Mouse (Mus musculus) urinary bladder, postnatal 36 days (tissue): ENCODE measurements around the gene B4galt3.
"Not testable (repeated sequence)": the region's sequence is repeated elsewhere in the genome, so short reads cannot be mapped to it uniquely, and the experiment has no call there.

Source experiments
- DNase-seq, 2 experiments: peaks; one replicate each; pipeline ENCODE4 v3.0.0; 2022; ENCODE audit warnings: low spot score in 2 of 2, mixed read lengths in 1 of 2

B4galt3 gene

DNA sequence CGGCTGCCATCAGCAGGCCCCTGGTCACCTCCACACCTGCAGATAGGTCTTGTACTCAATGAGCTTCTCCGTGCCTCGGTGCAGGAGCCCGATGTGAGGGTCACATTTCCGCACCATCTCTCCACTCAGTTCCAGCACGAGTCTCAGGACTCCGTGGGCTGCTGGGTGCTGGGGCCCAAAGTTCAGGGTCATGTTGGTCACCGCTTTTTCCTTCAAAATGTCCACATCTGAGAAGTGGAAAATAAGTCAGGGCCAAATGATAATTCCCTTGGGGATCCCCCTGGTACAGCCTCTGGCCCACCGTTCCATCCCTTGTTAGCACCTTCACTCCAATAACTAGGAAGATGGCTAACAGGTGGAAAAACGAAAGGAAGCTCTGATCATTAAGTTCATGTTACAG is 29.2 kb upstream of the B4galt3 start:
- DNase-seq = no peak

GRCm38 (mm10) chr1:171241952-171242351 is 28.2 kb upstream of the B4galt3 start:
- DNase-seq = not testable (repeated sequence)

DNA sequence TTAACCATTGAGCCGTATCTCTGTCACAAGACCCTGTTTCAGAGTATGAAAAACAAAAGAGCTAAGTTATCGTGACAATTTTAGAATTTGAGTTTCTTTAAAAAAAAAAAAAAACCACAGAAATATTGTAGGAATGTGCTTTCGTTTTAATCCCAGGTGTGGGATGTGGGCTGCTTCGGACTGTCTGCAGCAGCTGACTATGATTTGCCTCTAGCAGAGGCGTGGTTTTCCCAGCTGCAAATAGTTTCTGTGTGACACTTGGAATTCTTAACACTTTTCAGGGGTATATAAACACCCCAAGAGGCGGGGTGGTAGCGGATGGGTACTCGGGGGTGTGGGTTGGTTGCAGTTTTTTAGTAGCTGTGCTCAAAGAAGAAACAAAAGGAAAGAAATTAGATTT is 24.8 kb upstream of the B4galt3 start:
- no peak for DNase-seq

DNA sequence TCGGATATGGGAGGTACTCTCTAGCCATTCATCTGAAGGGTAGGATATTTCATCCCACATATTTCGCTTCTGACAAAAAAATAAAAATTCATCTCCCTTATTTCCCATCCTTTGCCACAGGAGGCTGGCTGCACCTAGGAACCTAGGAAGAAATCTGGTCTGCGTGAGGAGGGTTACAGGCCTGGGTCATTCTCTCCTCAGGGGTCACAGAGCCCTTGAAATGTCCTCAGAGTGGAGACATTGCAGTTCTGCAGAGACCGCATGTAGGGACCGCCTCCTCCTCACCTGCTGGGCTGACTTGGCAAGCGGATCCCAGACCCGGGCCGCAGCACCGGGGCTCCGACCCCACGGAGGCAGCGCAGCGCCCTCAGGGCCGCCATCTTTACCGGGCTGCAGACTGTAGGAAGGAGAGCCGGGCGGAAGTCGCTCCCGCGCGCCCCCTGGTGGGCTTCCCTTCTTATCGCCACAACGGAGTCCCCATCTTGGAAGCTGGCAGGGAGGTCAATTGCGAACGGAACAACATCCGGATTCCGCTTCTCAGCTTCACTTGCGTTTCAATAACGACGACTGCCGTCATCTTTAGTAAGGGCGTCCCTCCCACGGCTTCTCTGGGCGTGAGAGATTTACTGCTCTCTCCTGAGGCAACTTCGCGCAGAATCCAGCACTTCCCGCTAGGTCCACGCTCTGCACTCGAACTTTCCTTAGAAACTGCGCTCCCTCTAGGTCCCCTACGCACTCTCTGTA is 23.2 kb upstream of the B4galt3 start:
- peak; percentile 96 to 97 for DNase-seq

GRCm38 (mm10) chr1:171247453-171247841 is 22.7 kb upstream of the B4galt3 start:
- DNase-seq = no peak

DNA sequence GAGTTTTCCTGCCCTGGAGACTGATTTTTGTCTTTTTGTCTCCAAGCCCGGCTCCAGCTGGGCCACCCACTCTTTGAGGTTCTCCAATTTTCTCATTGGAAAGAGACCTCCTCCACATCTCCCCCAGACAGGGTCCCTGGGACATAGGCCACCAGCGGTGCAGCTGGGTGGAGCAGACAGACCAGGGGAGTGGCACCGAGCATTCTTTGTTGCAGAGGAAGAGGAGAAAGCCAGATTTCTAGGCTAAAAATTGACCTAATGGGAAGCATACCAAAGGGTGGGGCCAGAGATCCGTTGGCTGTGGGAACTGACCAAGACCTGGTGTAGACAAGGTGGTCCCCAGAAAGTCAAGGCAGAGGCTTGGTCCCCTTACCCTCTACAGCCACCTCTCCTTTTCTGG is 22.2 kb upstream of the B4galt3 start:
- no peak for DNase-seq

GRCm38 (mm10) chr1:171248386-171249226 is 21.5 kb upstream of the B4galt3 start:
- DNase-seq = no peak

- no peak for DNase-seq
Observed at GRCm38 (mm10) chr1:171249913-171250600, 20.1 kb upstream of the B4galt3 start, which contains the start of gene Adamts4. Gene Adamts4 (plus strand): TSS chr1:171250421.

DNA sequence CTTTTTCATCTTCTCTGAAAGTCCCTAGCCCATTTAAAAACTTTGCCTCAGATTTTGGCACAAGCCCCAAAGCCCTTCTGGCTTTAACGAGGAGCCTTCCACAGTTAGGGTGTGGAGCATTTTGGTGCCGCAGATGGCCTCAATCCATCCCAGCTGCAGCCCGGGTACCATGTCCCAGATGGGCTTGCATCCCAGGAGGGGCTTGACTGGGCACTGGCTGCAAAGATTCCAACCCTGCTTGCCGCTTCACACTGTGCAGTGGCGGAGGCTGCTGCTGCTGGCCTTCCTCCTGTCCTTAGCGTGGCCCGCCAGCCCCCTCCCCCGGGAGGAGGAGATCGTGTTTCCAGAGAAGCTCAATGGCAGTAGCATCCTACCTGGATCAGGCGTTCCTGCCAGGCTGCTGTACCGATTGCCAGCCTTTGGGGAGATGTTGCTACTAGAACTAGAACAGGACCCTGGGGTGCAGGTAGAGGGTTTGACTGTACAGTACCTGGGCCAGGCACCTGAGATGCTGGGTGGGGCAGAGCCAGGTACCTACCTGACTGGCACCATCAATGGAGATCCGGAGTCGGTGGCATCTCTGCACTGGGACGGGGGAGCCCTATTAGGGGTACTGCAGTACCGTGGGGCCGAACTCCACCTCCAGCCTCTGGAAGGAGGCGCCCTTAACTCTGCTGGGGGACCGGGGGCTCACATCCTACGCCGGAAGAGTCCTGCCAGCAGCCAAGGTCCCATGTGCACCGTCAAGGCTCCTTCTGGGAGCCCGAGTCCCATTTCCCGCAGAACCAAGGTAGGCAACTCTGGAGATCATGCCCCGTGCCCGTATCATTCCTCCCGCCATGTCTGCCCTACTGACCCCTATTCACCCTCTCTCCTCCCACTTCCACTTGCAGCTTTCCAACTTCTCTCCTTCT is 19.2 kb upstream of the B4galt3 start, which contains the start of gene Ndufs2:
Gene Ndufs2 (minus strand): TSS at position 709 of the 914 bp plus-strand sequence.
- DNase-seq = no peak

- DNase-seq = peak in 1 of 2 experiments; percentile 29
Observed at GRCm38 (mm10) chr1:171251594-171252324, 18.4 kb upstream of the B4galt3 start.

- DNase-seq = no peak
Observed at GRCm38 (mm10) chr1:171252415-171252814, 17.7 kb upstream of the B4galt3 start.

DNA sequence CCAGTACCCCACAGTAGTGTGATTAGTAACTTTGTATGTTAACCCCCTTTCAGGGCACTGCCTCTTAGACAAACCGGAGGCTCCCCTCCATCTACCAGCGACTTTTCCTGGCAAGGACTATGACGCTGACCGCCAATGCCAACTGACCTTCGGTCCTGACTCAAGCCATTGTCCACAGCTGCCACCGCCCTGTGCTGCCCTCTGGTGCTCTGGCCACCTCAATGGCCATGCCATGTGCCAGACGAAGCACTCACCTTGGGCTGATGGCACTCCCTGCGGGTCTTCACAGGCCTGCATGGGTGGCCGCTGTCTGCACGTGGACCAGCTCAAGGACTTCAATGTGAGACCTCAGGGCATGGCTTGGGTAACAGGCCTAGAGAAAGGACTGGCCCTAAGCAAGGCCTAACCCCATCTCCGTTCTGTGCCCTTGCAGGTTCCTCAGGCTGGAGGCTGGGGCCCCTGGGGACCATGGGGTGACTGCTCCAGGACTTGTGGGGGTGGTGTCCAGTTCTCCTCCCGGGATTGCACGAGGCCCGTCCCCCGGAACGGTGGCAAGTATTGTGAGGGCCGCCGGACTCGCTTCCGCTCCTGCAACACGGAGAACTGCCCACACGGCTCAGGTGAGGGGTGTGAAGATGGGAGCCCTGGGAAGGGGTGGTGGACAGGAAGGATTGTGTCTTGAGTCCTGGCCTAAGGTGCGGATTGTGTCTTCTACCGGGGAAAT is 13.9 kb upstream of the B4galt3 start:
- DNase-seq = no peak

DNA sequence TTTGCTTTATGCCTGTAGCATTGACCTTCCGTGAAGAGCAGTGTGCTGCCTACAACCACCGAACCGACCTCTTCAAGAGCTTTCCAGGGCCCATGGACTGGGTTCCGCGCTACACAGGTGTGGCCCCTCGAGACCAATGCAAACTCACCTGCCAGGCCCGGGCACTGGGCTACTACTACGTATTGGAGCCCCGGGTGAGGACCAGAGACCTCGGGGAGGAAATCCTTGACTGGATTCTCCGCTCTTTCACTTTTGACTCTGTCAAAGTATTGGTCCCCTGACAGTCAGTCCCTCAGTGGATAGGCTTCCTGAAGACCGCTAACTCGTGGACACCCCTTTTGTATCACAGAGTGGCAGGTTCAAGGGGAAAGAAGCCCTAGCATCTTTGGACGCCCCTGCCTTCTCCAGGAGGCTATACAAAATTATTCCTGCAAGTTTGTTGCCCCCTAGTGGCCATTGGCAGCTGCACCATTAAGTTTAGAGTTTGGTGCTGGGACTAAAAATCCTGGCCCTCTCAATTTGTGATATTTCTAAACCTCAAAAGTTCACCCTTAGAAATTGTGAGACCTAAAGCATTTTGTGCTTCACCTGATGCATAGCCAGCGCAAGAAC is 13.1 kb upstream of the B4galt3 start:
- DNase-seq = peak in 1 of 2 experiments; percentile 49

GRCm38 (mm10) chr1:171257781-171258180 is 12.3 kb upstream of the B4galt3 start:
- DNase-seq = no peak

- DNase-seq = no peak
Observed at GRCm38 (mm10) chr1:171258921-171259320, 11.2 kb upstream of the B4galt3 start.

DNA sequence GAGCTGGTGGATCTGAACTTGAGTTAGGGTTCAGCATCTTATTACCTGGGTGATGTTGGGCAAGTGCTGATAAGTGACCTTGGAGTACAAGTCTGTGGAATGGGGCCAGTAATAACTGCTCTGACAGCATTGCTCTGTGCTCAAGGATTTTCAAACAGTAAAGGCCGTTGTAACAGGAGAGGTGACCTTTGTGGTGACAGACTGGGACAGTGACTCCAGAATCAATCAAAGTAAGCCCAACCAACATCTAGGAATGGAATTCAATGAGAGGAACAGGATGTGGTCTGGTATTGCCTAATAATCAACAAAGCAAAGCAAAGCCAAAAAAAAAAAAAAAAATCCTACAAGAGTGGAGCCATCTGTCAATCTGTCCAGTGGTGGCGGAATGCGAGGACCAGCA is 9.8 kb upstream of the B4galt3 start:
- no peak for DNase-seq

- DNase-seq = no peak
Observed at GRCm38 (mm10) chr1:171262594-171263130, 7.5 kb upstream of the B4galt3 start.

DNA sequence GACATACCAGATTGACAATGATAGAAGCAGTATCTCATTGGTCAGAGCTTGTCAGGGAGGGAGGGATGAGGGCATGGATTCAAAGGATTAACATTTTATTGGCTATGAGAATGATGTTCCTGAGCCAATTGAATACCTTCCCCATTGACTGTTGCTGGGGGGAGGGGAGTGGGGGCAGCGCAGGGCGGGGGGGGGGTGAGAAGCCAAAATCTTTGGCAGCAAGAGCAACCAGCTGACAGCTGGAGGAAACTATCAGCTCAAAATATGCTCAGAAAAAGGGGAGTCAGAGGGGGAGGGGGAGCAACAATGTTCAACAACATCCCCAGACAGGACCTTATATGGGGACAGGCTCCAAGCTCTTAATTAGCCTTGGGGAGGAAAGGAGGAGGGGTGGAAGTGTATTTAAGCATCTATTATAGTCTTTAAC is 6.9 kb upstream of the B4galt3 start:
- DNase-seq = no peak
